Mouse (Mus musculus): ENCODE results near the gene Mmd2.

GRCm38 (mm10) chr5:142597648-142598390 is 10.8 kb downstream of the Mmd2 start:
- TF ChIP-seq CTCF (IDR thresholded peaks at IDR 0.05; ENCODE audit: low read depth) = no peak
- TF ChIP-seq EP300 (IDR thresholded peaks at IDR 0.05; ENCODE audit: low read depth) = no peak

Data from liver, embryonic 14.5 days (tissue).